Mouse (Mus musculus) midbrain, embryonic 11.5 days (tissue): ENCODE measurements at regions not wholly inside any gene's neighbourhood (a gene's known extent, or its start where the extent isn't known, plus 50 kb on each side); places are given as distances from the start of the nearest gene placed in this dataset.

Experiments
- ATAC-seq: fragments of 200-750 bp; cut with Nextera tagmentation; 2 replicates; pipeline ENCODE4 v1.8.0; 2017; ENCODE audit warnings: moderate TSS enrichment, moderate library complexity; ENCODE audit not compliant: low FRiP score
- DNase-seq: peaks from one replicate; pipeline ENCODE4 v3.0.0; 2015; ENCODE audit warnings: low spot score; ENCODE audit errors: missing footprints
- H3K27ac ChIP-seq: fragments of 300-500 bp; sonication (generic); 2 replicates; pipeline ENCODE4 v1.5.1; 2014; ENCODE audit warnings: low read depth, low read length
- H3K27me3 ChIP-seq: fragments of 300-500 bp; sonication (generic); 2 replicates; pipeline ENCODE4 v1.6.1; 2014; ENCODE audit warnings: mild to moderate bottlenecking, low read length, moderate library complexity, mixed read lengths; ENCODE audit not compliant: control insufficient read depth, insufficient read depth
- H3K36me3 ChIP-seq: fragments of 300-500 bp; sonication (generic); 2 replicates; pipeline ENCODE4 v1.6.1; 2014; ENCODE audit warnings: mild to moderate bottlenecking, low read length, moderate library complexity, mixed read lengths; ENCODE audit not compliant: control insufficient read depth, insufficient read depth
- H3K4me1 ChIP-seq: fragments of 300-500 bp; sonication (generic); 2 replicates; pipeline ENCODE4 v1.6.1; 2014; ENCODE audit warnings: low read length; ENCODE audit not compliant: control insufficient read depth, insufficient read depth
- H3K4me2 ChIP-seq: fragments of 300-500 bp; sonication (generic); 2 replicates; pipeline ENCODE4 v1.6.1; 2014; ENCODE audit warnings: mild to moderate bottlenecking, moderate library complexity
- H3K4me3 ChIP-seq: fragments of 300-500 bp; sonication (generic); 2 replicates; pipeline ENCODE4 v1.5.1; 2014; ENCODE audit warnings: low read depth, low read length
- H3K9ac ChIP-seq: fragments of 300-500 bp; sonication (generic); 2 replicates; pipeline ENCODE4 v1.6.1; 2014; ENCODE audit warnings: low read length
- H3K9me3 ChIP-seq: fragments of 300-500 bp; sonication (generic); 2 replicates; pipeline ENCODE4 v1.6.1; 2016; ENCODE audit warnings: low read length; ENCODE audit not compliant: control insufficient read depth
- WGBS: fragments of 180-500 bp; shearing (Covaris S2); extraction: QIAGEN DNeasy Blood & Tissue Kit; methylation state at CpG from one replicate; pipeline ENCODE4 v1.1.7; 2014; 5-methylcytosine and 5-hydroxymethylcytosine counted together

- no peak overlapping the region for H3K9ac ChIP-seq
- ATAC-seq, result no peak
- 74% methylated on average over 5 of the region's 5 CpGs for WGBS
- no peaks in the 10 kb centered on the region for H3K9me3 ChIP-seq
- H3K4me1 ChIP-seq, result no peaks in the 10 kb centered on the region
- no peak overlapping the region for H3K4me2 ChIP-seq
- no peaks in the 10 kb centered on the region for H3K27me3 ChIP-seq
- H3K4me3 ChIP-seq, result no peak overlapping the region
- H3K36me3 ChIP-seq, result no peaks in the 10 kb centered on the region
- no peak for DNase-seq
- no peak overlapping the region for H3K27ac ChIP-seq
Observed at GRCm38 (mm10) chr1:105900158-105900557, 90.0 kb upstream of the Zcchc2 start.

GRCm38 (mm10) chr1:105900920-105901319, 89.3 kb upstream of the Zcchc2 start:
- no peak for DNase-seq
- Histone ChIP-seq H3K4me1 (no peaks in the 10 kb centered on the region), H3K4me3 (no peak overlapping the region), H3K36me3 (no peaks in the 10 kb centered on the region), H3K4me2 (no peak overlapping the region), H3K27me3 (no peaks in the 10 kb centered on the region), H3K27ac (no peak overlapping the region), H3K9ac (no peak overlapping the region), H3K9me3 (no peaks in the 10 kb centered on the region)
- no peak for ATAC-seq
- WGBS, result 78% methylated on average over 7 of the region's 7 CpGs

DNA sequence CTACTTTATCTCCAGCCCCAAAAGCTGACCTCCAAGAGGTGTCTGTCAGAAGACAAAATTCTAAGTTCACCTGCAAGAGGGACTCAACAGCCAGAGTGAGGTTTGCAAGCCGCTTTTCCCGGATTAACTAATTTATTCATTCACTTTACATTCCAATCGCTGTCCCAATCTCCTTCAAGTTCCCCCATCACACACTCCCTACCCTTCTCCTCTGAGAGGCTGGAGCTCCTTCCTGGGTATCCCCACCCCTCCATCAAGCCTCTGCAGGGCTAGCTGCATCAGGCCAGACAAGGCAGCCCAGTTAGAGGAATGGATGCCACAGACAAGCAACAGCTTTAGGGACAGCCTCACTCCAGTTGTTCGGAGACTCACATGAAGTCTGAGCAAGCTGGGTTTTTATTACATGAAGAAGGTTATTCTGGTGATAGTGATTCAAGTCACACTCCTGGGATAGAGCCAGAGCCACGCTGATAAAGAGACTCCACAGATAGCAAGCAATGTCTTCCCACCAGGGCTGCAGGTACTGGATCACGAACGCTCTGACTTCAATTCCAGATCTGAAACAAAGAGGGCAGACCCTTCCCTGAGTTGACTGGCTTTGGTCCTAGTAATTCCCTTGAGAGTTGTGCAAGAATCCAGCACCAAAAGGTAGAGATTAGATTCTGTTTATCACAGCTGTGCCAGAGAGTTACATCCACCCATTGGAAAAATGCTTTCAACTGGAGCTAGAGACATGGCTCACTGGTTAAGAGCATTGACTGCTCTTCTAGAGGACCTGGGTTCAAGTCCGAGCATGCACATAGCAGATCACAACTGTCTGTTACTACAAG, 86.7 kb upstream of the Zcchc2 start:
- WGBS, result 71% methylated on average over 8 of the region's 8 CpGs

GRCm38 (mm10) chr1:105904737-105905136, 85.5 kb upstream of the Zcchc2 start:
- H3K4me3 ChIP-seq, result no peak overlapping the region
- H3K27ac ChIP-seq, result no peak overlapping the region
- ATAC-seq, result no peak
- H3K9me3 ChIP-seq, result no peaks in the 10 kb centered on the region
- H3K27me3 ChIP-seq, result no peaks in the 10 kb centered on the region
- H3K4me2 ChIP-seq, result no peak overlapping the region
- no peak overlapping the region for H3K9ac ChIP-seq
- DNase-seq, result no peak
- H3K36me3 ChIP-seq, result no peaks in the 10 kb centered on the region
- WGBS, result 91% methylated on average over 3 of the region's 3 CpGs
- H3K4me1 ChIP-seq, result no peaks in the 10 kb centered on the region

More for the DNA sequence above, 86.7 kb upstream of the Zcchc2 start:
- DNase-seq (no peak), ATAC-seq (no peak)
- H3K4me3 ChIP-seq, result no peak overlapping the region
- H3K27me3 ChIP-seq, result no peaks in the 10 kb centered on the region
- H3K9ac ChIP-seq, result no peak overlapping the region
- no peaks in the 10 kb centered on the region for H3K4me1 ChIP-seq
- H3K4me2 ChIP-seq, result no peak overlapping the region
- no peaks in the 10 kb centered on the region for H3K36me3 ChIP-seq
- H3K9me3 ChIP-seq, result no peaks in the 10 kb centered on the region
- no peak overlapping the region for H3K27ac ChIP-seq

DNA sequence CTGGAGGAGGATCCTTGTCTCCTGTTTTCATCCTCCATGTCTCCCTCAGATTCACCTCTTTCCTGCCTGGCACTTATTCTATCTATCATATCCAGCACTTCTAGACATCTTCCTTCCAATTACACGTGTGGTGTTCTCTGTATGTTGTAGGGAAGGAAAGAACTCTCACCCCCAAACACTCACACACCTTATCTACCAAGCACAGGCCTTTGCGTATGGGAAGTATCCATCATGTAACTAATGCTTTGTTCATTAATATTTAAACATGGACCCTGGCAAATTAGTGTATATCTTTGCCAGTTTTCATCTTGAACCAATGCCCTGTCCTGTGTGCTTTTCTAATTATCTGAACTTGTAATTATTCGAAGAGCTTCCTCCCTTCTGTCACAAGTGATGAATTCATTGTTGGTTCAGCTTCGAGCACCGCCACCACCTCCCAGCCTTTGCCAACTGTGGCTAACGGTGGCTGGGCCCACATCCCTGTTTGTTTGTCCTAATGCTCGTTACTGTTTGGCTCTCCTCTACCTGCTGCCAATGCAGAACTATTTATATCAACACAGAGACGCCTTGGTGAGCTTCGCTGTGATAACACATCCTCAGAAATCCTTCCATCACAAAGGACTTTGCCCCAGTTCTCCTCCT, 84.3 kb upstream of the Zcchc2 start:
- Histone ChIP-seq H3K27ac (no peak overlapping the region), H3K4me3 (no peak overlapping the region), H3K36me3 (no peaks in the 10 kb centered on the region), H3K9ac (no peak overlapping the region), H3K27me3 (no peaks in the 10 kb centered on the region), H3K4me2 (no peak overlapping the region), H3K4me1 (no peaks in the 10 kb centered on the region), H3K9me3 (no peaks in the 10 kb centered on the region)
- no peak for DNase-seq
- no peak for ATAC-seq
- WGBS, result 78% methylated on average over 9 of the region's 9 CpGs

- DNase-seq (no peak), ATAC-seq (no peak)
- Histone ChIP-seq H3K27ac (no peak overlapping the region), H3K27me3 (no peaks in the 10 kb centered on the region), H3K4me2 (no peak overlapping the region), H3K36me3 (no peaks in the 10 kb centered on the region), H3K9me3 (no peaks in the 10 kb centered on the region), H3K4me1 (no peaks in the 10 kb centered on the region), H3K4me3 (no peak overlapping the region), H3K9ac (no peak overlapping the region)
- 92% methylated on average over 2 of the region's 2 CpGs for WGBS
Observed at GRCm38 (mm10) chr1:105906427-105906798, 83.8 kb upstream of the Zcchc2 start.

DNA sequence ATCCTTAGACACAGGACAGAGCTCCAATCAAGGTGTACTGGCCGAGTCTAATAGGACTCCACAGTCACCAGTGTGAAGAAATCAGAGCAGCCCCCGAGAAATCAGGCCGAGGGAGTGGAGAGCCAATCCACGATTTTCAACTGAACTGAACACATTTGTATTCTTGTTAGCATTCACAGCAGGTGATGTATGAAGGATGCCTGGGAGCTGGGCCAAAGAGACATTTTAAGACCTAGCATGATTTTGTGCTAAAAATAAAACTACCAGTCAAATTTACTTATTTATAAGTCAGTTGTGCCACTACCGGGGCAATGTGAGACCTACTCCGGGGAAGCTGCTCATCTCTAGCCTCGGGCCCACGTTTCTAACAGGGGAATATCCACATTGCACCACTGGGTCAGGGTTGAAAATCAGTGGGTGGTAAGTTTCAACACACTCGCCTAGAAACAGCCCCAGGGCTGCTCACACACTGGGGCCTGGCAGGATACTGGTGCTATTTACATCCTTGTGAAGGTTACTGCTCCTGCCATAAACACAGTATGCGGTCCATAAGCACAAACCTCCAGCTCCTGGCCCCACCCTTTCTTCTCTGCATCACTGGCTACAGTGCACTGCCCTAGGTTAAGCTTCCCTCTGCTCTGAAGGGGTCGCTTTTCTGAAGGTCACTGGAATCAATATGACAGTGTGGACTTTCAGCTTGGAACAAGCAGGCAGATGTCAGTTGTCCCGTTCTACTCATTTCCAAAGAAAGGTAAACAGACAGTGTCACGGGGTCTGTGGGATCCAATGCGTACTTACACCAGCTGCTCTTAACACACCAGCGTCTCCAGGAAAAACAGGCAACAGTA, 82.0 kb upstream of the Zcchc2 start:
- DNase-seq (no peak), ATAC-seq (peak; percentile 68)
- Histone ChIP-seq H3K27ac (no peak overlapping the region), H3K27me3 (no peaks in the 10 kb centered on the region), H3K9me3 (no peaks in the 10 kb centered on the region), H3K4me1 (no peaks in the 10 kb centered on the region), H3K4me3 (no peak overlapping the region), H3K4me2 (no peak overlapping the region), H3K9ac (0 out of 2 replicates have a peak overlapping the region, but pooled peaks have one; percentile 12), H3K36me3 (no peaks in the 10 kb centered on the region)
- 57% methylated on average over 15 of the region's 15 CpGs for WGBS

GRCm38 (mm10) chr1:105909121-105909520, 81.1 kb upstream of the Zcchc2 start:
- ATAC-seq (no peak), DNase-seq (no peak)
- 74% methylated on average over 3 of the region's 4 CpGs for WGBS
- H3K4me2 ChIP-seq, result no peak overlapping the region
- H3K4me3 ChIP-seq, result no peak overlapping the region
- H3K27me3 ChIP-seq, result no peaks in the 10 kb centered on the region
- H3K27ac ChIP-seq, result no peak overlapping the region
- no peak overlapping the region for H3K9ac ChIP-seq
- no peaks in the 10 kb centered on the region for H3K36me3 ChIP-seq
- no peaks in the 10 kb centered on the region for H3K4me1 ChIP-seq
- H3K9me3 ChIP-seq, result no peaks in the 10 kb centered on the region

GRCm38 (mm10) chr1:105911714-105912113, 78.5 kb upstream of the Zcchc2 start:
- Histone ChIP-seq H3K4me2 (no peak overlapping the region), H3K4me3 (no peak overlapping the region), H3K4me1 (no peaks in the 10 kb centered on the region), H3K9ac (no peak overlapping the region), H3K9me3 (no peaks in the 10 kb centered on the region), H3K36me3 (no peaks in the 10 kb centered on the region), H3K27ac (no peak overlapping the region), H3K27me3 (no peaks in the 10 kb centered on the region)
- peak; percentile 55; the same call in 1 of the 2 replicates for ATAC-seq
- no peak for DNase-seq
- WGBS, result 23% methylated on average over 3 of the region's 3 CpGs
